Mouse (Mus musculus) cortical plate, adult 2 months (tissue): Measurements from ENCODE around the gene Fam161b. TPM values are rescaled to one million over a fixed set of nuclear protein-coding genes. Genes with fewer than 3 reads are reported as not detected.

Experiments used
- H3K27ac ChIP-seq: fragments of 200-500 bp; 2 replicates; pipeline ENCODE4 v1.5.1; 2012; ENCODE audit warnings: low read length, control low read depth, inconsistent platforms; ENCODE audit not compliant: insufficient read depth
- H3K4me1 ChIP-seq: fragments of 200-500 bp; 2 replicates; pipeline ENCODE4 v1.6.1; 2011; ENCODE audit warnings: low read length; ENCODE audit not compliant: control insufficient read depth, insufficient read depth
- H3K4me3 ChIP-seq: fragments of 200-500 bp; 2 replicates; pipeline ENCODE4 v1.5.1; 2011; ENCODE audit warnings: mild to moderate bottlenecking, low read length, control low read depth; ENCODE audit not compliant: insufficient read depth
- CTCF ChIP-seq: fragments of 200-500 bp; IDR thresholded peaks from 2 replicates; pipeline ENCODE4 v1.5.1; 2011; ENCODE audit warnings: mild to moderate bottlenecking, control low read depth, low read length; ENCODE audit not compliant: insufficient read depth; ENCODE audit errors: extremely low read depth
- POLR2A ChIP-seq: fragments of 200-500 bp; IDR thresholded peaks from 2 replicates; pipeline ENCODE4 v1.6.1; 2011; ENCODE audit warnings: mild to moderate bottlenecking, low read length, control low read depth; ENCODE audit not compliant: insufficient read depth; ENCODE audit errors: extremely low read depth
- polyA plus RNA-seq: library from polyadenylated mRNA; depleted of rRNA; stranded (reverse); fragments of >200 nt; gene quantifications from 2 replicates; pipeline ENCODE4 v1.2.3, GENCODE M21; 2012; rRNA removed

Fam161b gene
- polyA plus RNA-seq, 1 experiment = 15.6 TPM

DNA sequence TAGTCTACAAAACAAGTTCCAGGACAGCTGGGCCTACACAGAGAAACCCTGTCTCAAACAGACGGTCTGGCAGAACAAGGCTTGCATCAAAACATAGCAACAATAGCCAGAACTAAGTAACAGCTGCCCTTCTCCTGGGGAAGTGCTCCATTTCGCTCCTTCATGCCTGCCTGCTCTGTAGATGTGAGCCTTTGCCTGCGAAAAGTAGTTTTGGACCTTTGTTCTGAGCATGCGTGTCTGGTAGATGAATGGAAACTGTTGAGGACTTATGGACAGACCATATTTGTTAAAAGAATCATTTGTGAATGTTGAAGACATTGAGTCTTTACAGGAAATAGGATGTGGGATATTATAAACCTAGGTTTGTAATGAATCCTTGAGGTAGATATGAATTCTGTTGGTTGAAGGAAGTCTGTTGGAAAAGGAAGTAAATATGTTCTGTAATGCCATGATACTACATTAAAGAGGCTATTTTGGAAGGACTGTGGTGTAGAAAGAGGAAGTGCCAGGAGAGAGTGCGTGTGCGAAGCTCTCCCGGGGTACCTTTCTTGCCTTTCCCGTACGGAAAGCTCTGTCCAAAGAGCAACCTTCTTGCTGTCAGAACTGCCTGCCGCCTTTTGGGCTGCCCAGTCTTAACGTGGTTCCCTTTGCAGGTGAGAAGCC lies 24.5 kb downstream of the Fam161b start:
- Histone ChIP-seq H3K4me3 (no peak overlapping the region), H3K27ac (no peak overlapping the region), H3K4me1 (no peaks in the 10 kb centered on the region)
- TF ChIP-seq CTCF (no peak), POLR2A (no peak)

DNA sequence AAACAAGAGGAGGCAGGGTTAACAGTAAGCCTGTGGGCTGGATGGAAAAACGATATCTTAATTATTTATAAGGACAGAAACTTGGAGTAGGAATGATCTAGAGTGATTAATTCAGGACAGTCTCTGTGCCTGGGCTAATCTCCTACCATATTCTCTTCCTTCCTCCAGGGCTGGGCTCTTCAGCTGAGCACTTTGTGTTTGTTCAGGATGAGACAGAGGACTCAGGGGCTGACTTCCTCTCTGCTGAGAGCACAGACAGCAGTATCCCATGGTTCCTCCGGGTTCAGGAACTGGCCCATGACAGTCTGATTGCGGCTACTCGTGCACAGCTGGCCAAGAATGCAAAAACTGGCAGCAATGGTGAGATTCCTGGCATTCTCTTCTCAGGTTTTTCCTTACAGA lies 34.5 kb downstream of the Fam161b start:
- no peaks in the 10 kb centered on the region for H3K4me1 ChIP-seq
- no peak for TF ChIP-seq POLR2A
- H3K4me3 ChIP-seq = no peak overlapping the region
- H3K27ac ChIP-seq = no peak overlapping the region

DNA sequence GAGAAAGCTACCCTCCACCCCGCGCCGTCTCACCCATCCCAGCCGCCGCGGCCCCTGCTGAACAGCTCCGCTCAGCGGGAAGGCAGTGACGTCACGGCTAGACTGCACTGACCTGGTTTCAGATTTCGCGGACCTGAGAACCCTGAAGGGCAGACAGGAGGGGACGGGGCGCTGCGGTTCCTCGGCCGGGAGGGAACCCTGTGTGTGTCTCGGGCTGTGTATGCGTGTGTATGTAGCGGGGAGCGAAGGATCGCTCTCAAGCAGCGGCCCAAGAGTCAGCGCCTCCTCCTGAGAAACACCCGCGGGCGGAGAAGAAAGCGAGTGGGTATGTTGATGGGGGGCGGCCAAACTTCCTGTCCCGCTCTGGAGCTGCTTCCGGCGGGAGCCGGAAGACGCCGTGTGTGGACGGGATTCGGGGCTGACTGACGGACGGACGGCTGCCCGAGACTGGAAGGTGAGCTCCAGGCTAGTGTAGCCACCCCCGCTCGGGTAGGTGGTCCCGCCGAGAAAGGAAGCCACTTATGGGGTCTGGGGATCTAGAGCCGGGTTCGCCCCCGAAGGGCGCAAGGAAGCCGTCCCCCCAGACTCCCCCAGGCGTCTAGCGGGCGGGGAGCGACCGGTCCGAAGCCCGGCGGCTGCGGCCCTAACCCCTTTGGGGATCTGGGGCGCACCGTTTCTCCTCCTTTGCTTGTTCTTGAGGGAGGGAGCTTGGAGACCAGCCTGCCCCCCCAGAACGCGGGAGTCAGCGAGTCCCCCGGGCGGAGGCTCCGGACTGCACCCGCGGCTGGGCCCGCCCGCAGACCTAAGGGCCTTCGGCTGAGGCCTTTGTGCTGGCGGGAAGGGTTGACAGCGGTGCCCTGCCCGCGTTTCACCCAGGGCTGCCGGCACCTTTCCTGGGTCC lies 44.7 kb downstream of the Fam161b start, which contains the start of gene Zfp410:
Gene Zfp410 (plus strand): TSS at position 132 of the 901 bp plus-strand sequence.
- Histone ChIP-seq H3K4me3 (peak within 1 kb of the TSS; percentile 67), H3K27ac (peak within 1 kb of the TSS; percentile 91), H3K4me1 (peaks cover 1% of the 10 kb centered on the region; the same call in 1 of the 2 replicates)
- TF ChIP-seq CTCF (no peak), POLR2A (peak; percentile 53)

DNA sequence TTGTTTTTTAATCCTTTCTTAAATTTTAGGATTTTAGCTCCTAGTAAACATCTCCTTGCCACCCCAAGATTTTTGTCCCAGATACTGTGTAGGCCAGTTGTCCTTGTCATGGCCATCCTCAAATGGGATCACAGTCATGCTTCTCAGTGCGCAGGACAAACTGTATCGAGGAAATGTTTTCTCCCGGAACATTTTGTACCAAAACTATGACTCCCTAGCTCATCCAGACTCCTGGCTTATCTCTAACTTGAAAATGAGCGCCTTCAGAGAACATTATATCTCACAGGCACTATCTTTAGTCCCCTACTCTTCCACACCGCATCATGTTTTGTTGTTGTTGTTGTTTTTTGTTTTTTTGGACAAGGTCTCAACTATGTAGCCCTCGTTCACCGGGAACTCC lies 45.6 kb downstream of the Fam161b start:
- TF ChIP-seq CTCF = no peak
- no peak for TF ChIP-seq POLR2A
- Histone ChIP-seq H3K27ac (no peak overlapping the region), H3K4me3 (peak overlapping the region; percentile 67), H3K4me1 (peaks cover 1% of the 10 kb centered on the region; the same call in 1 of the 2 replicates)

DNA sequence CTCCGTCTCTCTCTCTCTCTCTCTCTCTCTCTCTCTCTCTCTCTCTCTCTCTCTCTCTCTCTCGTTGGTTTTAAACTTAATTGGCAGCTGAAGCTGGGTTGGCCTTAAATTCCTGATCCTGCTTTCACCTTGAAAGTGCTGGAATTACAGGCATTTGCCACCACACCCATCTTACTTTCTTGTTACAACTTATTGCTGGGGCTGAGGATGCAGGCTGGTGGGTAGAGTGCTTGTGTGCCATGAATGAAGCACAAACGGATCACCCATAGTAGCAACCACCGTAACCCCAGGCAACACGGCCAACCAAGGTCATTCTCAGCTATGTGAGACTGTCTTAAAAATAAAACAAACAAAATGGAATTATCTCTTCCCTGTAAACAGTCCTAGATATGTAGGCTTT lies 50.3 kb downstream of the Fam161b start:
- Histone ChIP-seq H3K4me1 (no peaks in the 10 kb centered on the region; the same call in 1 of the 2 replicates), H3K4me3 (no peak overlapping the region), H3K27ac (no peak overlapping the region)
- TF ChIP-seq CTCF (no peak), POLR2A (no peak)

DNA sequence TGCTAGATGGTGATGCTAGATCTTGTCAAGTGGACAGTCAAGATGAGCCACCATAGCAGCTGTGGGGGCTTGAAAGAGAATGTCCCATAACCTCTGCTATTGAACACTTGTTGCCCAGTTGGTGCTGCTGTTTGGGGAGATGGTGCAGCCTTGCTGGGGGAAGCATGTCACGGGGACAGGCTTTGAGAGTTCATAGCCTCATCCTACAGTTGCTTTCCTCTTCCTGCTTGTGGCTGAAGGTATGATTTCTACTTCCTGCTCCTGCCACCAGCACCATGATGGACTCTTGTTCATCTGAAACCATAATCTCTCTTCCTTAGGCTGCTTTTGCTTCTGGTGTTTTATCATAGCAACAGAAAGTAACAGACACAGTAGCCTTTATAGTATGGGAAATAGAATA lies 57.1 kb downstream of the Fam161b start:
- no peak overlapping the region for H3K4me3 ChIP-seq
- H3K27ac ChIP-seq = no peak overlapping the region
- TF ChIP-seq CTCF (no peak), POLR2A (no peak)
- no peaks in the 10 kb centered on the region for H3K4me1 ChIP-seq

DNA sequence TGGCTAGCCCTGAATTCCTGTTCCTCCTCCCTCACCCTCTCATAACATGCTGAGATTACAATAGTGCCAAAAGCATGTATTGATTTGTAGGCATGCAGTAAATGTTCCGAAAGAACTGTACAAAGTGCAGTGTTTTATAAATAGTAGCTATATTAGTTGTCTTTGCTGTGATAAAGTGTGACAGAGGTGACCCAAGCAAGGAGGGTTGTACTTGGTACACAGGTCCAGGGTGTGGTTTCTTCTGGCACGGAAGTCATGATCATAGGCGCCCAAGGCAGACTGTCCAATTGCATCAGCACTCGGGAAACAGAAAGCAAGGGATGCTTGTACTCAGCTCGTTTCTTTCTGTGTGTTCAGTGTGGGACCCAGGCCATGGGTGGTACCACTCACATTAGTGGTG lies 57.5 kb downstream of the Fam161b start:
- no peak overlapping the region for H3K27ac ChIP-seq
- H3K4me3 ChIP-seq = no peak overlapping the region
- no peaks in the 10 kb centered on the region for H3K4me1 ChIP-seq
- TF ChIP-seq POLR2A (no peak), CTCF (no peak)

DNA sequence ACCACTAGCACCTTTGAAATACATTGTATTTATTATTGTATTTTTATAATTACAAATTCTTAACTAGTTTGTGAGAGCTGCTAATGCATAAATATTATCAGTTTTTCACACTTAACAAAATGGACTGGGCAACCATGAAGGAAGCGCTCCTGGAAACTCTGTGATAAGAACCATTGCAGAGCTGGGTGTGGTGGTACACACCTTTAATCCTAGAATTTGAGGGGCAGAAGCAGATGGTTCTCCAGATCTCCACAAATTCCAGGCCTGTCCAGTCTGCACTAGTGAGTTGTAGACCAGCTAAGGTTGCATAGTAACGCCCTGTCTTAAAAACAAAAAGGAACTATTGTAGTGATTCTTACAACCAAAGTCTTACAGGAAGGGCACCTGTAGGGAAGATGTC lies 62.4 kb downstream of the Fam161b start:
- no peak overlapping the region for H3K4me3 ChIP-seq
- no peaks in the 10 kb centered on the region for H3K4me1 ChIP-seq
- H3K27ac ChIP-seq = no peak overlapping the region
- no peak for TF ChIP-seq POLR2A
- no peak for TF ChIP-seq CTCF

DNA sequence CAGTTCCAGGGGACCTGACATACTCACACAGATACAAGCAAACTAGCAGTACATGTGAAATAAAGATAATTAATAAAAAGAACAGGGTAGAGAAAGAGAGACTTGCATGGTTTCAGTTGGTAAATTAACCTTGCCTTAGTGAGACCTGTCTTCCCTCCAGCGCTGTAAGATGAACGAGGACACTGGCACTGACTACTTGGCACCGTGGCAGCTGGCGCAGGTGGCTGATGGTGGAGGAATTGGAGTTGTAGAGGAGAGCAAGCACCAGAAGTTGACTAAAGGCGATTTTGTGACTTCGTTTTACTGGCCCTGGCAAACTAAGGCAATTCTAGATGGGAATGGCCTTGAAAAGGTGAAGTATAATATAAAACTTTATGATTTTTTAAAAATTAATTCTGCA lies 63.8 kb downstream of the Fam161b start:
- no peaks in the 10 kb centered on the region for H3K4me1 ChIP-seq
- no peak overlapping the region for H3K4me3 ChIP-seq
- TF ChIP-seq CTCF (no peak), POLR2A (no peak)
- H3K27ac ChIP-seq = no peak overlapping the region

Other genes with a start within 250 kb of the Fam161b start
- gene Dnal1, start 247.5 kb downstream of the Fam161b start, polyA plus RNA-seq = 46.6 and 48.0 TPM in 2 replicates
- gene Pnma1, start 213.3 kb downstream of the Fam161b start, polyA plus RNA-seq = 3.0 and 3.7 TPM in 2 replicates
- gene Elmsan1, start 143.0 kb downstream of the Fam161b start, polyA plus RNA-seq = 6.9 and 7.3 TPM in 2 replicates
- gene Ptgr2, start 76.6 kb downstream of the Fam161b start, polyA plus RNA-seq = 30.3 and 31.0 TPM in 2 replicates
- 36.0 and 36.4 TPM in 2 replicates for gene Zfp410, start 45.0 kb downstream of the Fam161b start, polyA plus RNA-seq
- 31.7 and 33.2 TPM in 2 replicates for gene Coq6, start 176 bp downstream of the Fam161b start, polyA plus RNA-seq
- gene Entpd5, start 47.2 kb upstream of the Fam161b start, polyA plus RNA-seq = 20.3 and 24.6 TPM in 2 replicates
- 7.5 and 7.8 TPM in 2 replicates for gene Bbof1, start 47.2 kb upstream of the Fam161b start, polyA plus RNA-seq
- gene Rnf113a2, start 55.4 kb upstream of the Fam161b start, polyA plus RNA-seq = 14.4 and 15.1 TPM in 2 replicates
- gene Aldh6a1, start 89.2 kb upstream of the Fam161b start, polyA plus RNA-seq = 55.8 and 56.9 TPM in 2 replicates
- 31.4 and 41.0 TPM in 2 replicates for gene Lin52, start 89.6 kb upstream of the Fam161b start, polyA plus RNA-seq
- gene Vsx2, start 207.9 kb upstream of the Fam161b start, polyA plus RNA-seq = 0.25 TPM in 2 replicates